Mouse (Mus musculus) spleen, adult 12 weeks (tissue): ENCODE results near the gene Hsd11b2.

ENCODE experiments used
- DNase-seq: peaks from one replicate; pipeline ENCODE4 v3.0.0; 2022; ENCODE audit warnings: low spot score

Gene Hsd11b2

GRCm38 (mm10) chr8:105522890-105523289, 4.3 kb downstream of the Hsd11b2 start:
- no peak for DNase-seq

- DNase-seq = no peak
These were observed 8.6 kb downstream of the Hsd11b2 start for GRCm38 (mm10) chr8:105527110-105527509.

GRCm38 (mm10) chr8:105528206-105528605, 9.7 kb downstream of the Hsd11b2 start:
- no peak for DNase-seq

GRCm38 (mm10) chr8:105529271-105529670, 10.7 kb downstream of the Hsd11b2 start:
- DNase-seq = no peak

GRCm38 (mm10) chr8:105531774-105532173, 13.2 kb downstream of the Hsd11b2 start:
- peak; percentile 58 for DNase-seq

GRCm38 (mm10) chr8:105533439-105533838, 14.9 kb downstream of the Hsd11b2 start:
- DNase-seq = no peak

- peak; percentile 70 for DNase-seq
These were observed 15.4 kb downstream of the Hsd11b2 start for GRCm38 (mm10) chr8:105533892-105534329.

- DNase-seq = no peak
These were observed 18.0 kb downstream of the Hsd11b2 start for GRCm38 (mm10) chr8:105536546-105536945.

- DNase-seq = no peak
These were observed 18.6 kb downstream of the Hsd11b2 start for GRCm38 (mm10) chr8:105537011-105537677.

- no peak for DNase-seq
These were observed 20.4 kb downstream of the Hsd11b2 start for GRCm38 (mm10) chr8:105538940-105539339.

- peak; percentile 16 for DNase-seq
These were observed 23.6 kb downstream of the Hsd11b2 start for GRCm38 (mm10) chr8:105542032-105542656.

- no peak for DNase-seq
These were observed 24.3 kb downstream of the Hsd11b2 start for GRCm38 (mm10) chr8:105542808-105543207.

- no peak for DNase-seq
These were observed 25.1 kb downstream of the Hsd11b2 start for GRCm38 (mm10) chr8:105543703-105544102.

- DNase-seq = no peak
These were observed 26.1 kb downstream of the Hsd11b2 start for GRCm38 (mm10) chr8:105544544-105545205.

GRCm38 (mm10) chr8:105545249-105545648, 26.7 kb downstream of the Hsd11b2 start:
- no peak for DNase-seq

- DNase-seq = no peak
These were observed 28.1 kb downstream of the Hsd11b2 start for GRCm38 (mm10) chr8:105546384-105547350.

GRCm38 (mm10) chr8:105549506-105549905, 31.0 kb downstream of the Hsd11b2 start:
- DNase-seq = no peak

- no peak for DNase-seq
These were observed 31.5 kb downstream of the Hsd11b2 start for GRCm38 (mm10) chr8:105550083-105550482.

- no peak for DNase-seq
These were observed 33.5 kb downstream of the Hsd11b2 start for GRCm38 (mm10) chr8:105552032-105552431.

GRCm38 (mm10) chr8:105552824-105553223, 34.3 kb downstream of the Hsd11b2 start:
- no peak for DNase-seq

GRCm38 (mm10) chr8:105554087-105554486, 35.5 kb downstream of the Hsd11b2 start:
- peak; percentile 21 for DNase-seq

GRCm38 (mm10) chr8:105555230-105555629, 36.7 kb downstream of the Hsd11b2 start:
- no peak for DNase-seq
